Mouse (Mus musculus): ENCODE data around the gene Exo1. TPM values are rescaled to one million over a fixed set of nuclear protein-coding genes. Genes with fewer than 3 reads are reported as not detected.

The Exo1 gene
- 10.8 and 13.6 TPM in 2 replicates for polyA plus RNA-seq (2015; fragmentation: Nextera tagmentation; extraction: Ambion mirVana)

GRCm38 (mm10) chr1:175880453-175881296 is at the start of gene Exo1:
Exo1 (plus strand) TSS chr1:175880581.
- no peaks in the 10 kb centered on the region for H3K27me3 ChIP-seq (ENCODE audit: insufficient read depth, low read length)
- ATAC-seq: peak; percentile 98
- peak; percentile 91 for DNase-seq
- H3K4me1 ChIP-seq (ENCODE audit: insufficient read depth): peaks cover 4% of the 10 kb centered on the region; the same call in 1 of the 2 replicates
- no peaks in the 10 kb centered on the region for H3K9me3 ChIP-seq (ENCODE audit: low read length)
- peak within 1 kb of the TSS; percentile 83 for H3K4me2 ChIP-seq (ENCODE audit: low read depth, low read length)
- peak within 1 kb of the TSS; percentile 68 for H3K9ac ChIP-seq (replicated peaks)
- H3K4me3 ChIP-seq (ENCODE audit: low read depth, low read length): peak within 1 kb of the TSS; percentile 74
- under 1% methylated on average over 66 of the region's 66 CpGs for WGBS (ENCODE audit: insufficient replicate concordance)
- TF ChIP-seq EP300 (IDR thresholded peaks at IDR 0.05; ENCODE audit: low read depth) (no peak), CTCF (IDR thresholded peaks at IDR 0.05; ENCODE audit: low read depth) (no peak)
- H3K27ac ChIP-seq (ENCODE audit: low read depth): peak within 1 kb of the TSS; percentile 85
- peaks cover 6% of the 10 kb centered on the region; the same call in 1 of the 2 replicates for H3K36me3 ChIP-seq (replicated peaks; ENCODE audit: insufficient read depth, low read length)

GRCm38 (mm10) chr1:175855515-175855914 is 24.9 kb upstream of the Exo1 start:
- no peaks in the 10 kb centered on the region for H3K4me1 ChIP-seq (ENCODE audit: insufficient read depth)
- no peak overlapping the region for H3K27ac ChIP-seq (ENCODE audit: low read depth)
- H3K36me3 ChIP-seq (replicated peaks; ENCODE audit: insufficient read depth, low read length): no peaks in the 10 kb centered on the region
- DNase-seq: no peak
- H3K4me3 ChIP-seq (ENCODE audit: low read depth, low read length): no peak overlapping the region
- no peak overlapping the region for H3K4me2 ChIP-seq (ENCODE audit: low read depth, low read length)
- no peak for ATAC-seq
- WGBS (ENCODE audit: insufficient replicate concordance): 91% methylated on average over 1 of the region's 1 CpGs
- H3K9ac ChIP-seq (replicated peaks): no peak overlapping the region
- no peak for TF ChIP-seq CTCF (IDR thresholded peaks at IDR 0.05; ENCODE audit: low read depth)
- no peak for TF ChIP-seq EP300 (IDR thresholded peaks at IDR 0.05; ENCODE audit: low read depth)
- H3K27me3 ChIP-seq (ENCODE audit: insufficient read depth, low read length): no peaks in the 10 kb centered on the region
- H3K9me3 ChIP-seq (ENCODE audit: low read length): no peaks in the 10 kb centered on the region; the same call in 1 of the 2 replicates

- Histone ChIP-seq H3K9me3 (ENCODE audit: low read length) (no peaks in the 10 kb centered on the region), H3K36me3 (replicated peaks; ENCODE audit: insufficient read depth, low read length) (no peaks in the 10 kb centered on the region), H3K9ac (replicated peaks) (no peak overlapping the region), H3K4me1 (ENCODE audit: insufficient read depth) (no peaks in the 10 kb centered on the region), H3K27me3 (ENCODE audit: insufficient read depth, low read length) (no peaks in the 10 kb centered on the region), H3K27ac (ENCODE audit: low read depth) (no peak overlapping the region), H3K4me3 (ENCODE audit: low read depth, low read length) (no peak overlapping the region), H3K4me2 (ENCODE audit: low read depth, low read length) (no peak overlapping the region)
- WGBS (ENCODE audit: insufficient replicate concordance): 69% methylated on average over 1 of the region's 1 CpGs
- ATAC-seq (no peak), DNase-seq (no peak)
- no peak for TF ChIP-seq EP300 (IDR thresholded peaks at IDR 0.05; ENCODE audit: low read depth)
- no peak for TF ChIP-seq CTCF (IDR thresholded peaks at IDR 0.05; ENCODE audit: low read depth)
Observed at GRCm38 (mm10) chr1:175867050-175867449, 13.3 kb upstream of the Exo1 start.

GRCm38 (mm10) chr1:175867558-175867957 is 12.8 kb upstream of the Exo1 start:
- no peak for DNase-seq
- H3K9ac ChIP-seq (replicated peaks): no peak overlapping the region
- H3K4me1 ChIP-seq (ENCODE audit: insufficient read depth): no peaks in the 10 kb centered on the region
- no peak overlapping the region for H3K4me2 ChIP-seq (ENCODE audit: low read depth, low read length)
- no peak for TF ChIP-seq EP300 (IDR thresholded peaks at IDR 0.05; ENCODE audit: low read depth)
- TF ChIP-seq CTCF (IDR thresholded peaks at IDR 0.05; ENCODE audit: low read depth): peak; percentile 46
- 25% methylated on average over 5 of the region's 5 CpGs for WGBS (ENCODE audit: insufficient replicate concordance)
- no peaks in the 10 kb centered on the region for H3K9me3 ChIP-seq (ENCODE audit: low read length)
- no peak for ATAC-seq
- H3K27me3 ChIP-seq (ENCODE audit: insufficient read depth, low read length): no peaks in the 10 kb centered on the region
- no peak overlapping the region for H3K4me3 ChIP-seq (ENCODE audit: low read depth, low read length)
- no peaks in the 10 kb centered on the region for H3K36me3 ChIP-seq (replicated peaks; ENCODE audit: insufficient read depth, low read length)
- H3K27ac ChIP-seq (ENCODE audit: low read depth): no peak overlapping the region

GRCm38 (mm10) chr1:175870716-175871115 is 9.7 kb upstream of the Exo1 start:
- ATAC-seq: no peak

GRCm38 (mm10) chr1:175872028-175872816 is 8.2 kb upstream of the Exo1 start:
- 84% methylated on average over 6 of the region's 6 CpGs for WGBS (ENCODE audit: insufficient replicate concordance)
- no peak overlapping the region for H3K4me3 ChIP-seq (ENCODE audit: low read depth, low read length)
- no peak overlapping the region for H3K9ac ChIP-seq (replicated peaks)
- H3K4me2 ChIP-seq (ENCODE audit: low read depth, low read length): no peak overlapping the region
- no peaks in the 10 kb centered on the region for H3K9me3 ChIP-seq (ENCODE audit: low read length)
- H3K4me1 ChIP-seq (ENCODE audit: insufficient read depth): no peaks in the 10 kb centered on the region
- no peaks in the 10 kb centered on the region for H3K27me3 ChIP-seq (ENCODE audit: insufficient read depth, low read length)
- ATAC-seq: no peak
- TF ChIP-seq CTCF (IDR thresholded peaks at IDR 0.05; ENCODE audit: low read depth): no peak
- no peak for TF ChIP-seq EP300 (IDR thresholded peaks at IDR 0.05; ENCODE audit: low read depth)
- no peak overlapping the region for H3K27ac ChIP-seq (ENCODE audit: low read depth)
- no peaks in the 10 kb centered on the region for H3K36me3 ChIP-seq (replicated peaks; ENCODE audit: insufficient read depth, low read length)
- no peak for DNase-seq

More at GRCm38 (mm10) chr1:175870716-175871115, 9.7 kb upstream of the Exo1 start:
- H3K4me3 ChIP-seq (ENCODE audit: low read depth, low read length): no peak overlapping the region
- no peak overlapping the region for H3K4me2 ChIP-seq (ENCODE audit: low read depth, low read length)
- H3K27ac ChIP-seq (ENCODE audit: low read depth): no peak overlapping the region
- DNase-seq: no peak
- no peak overlapping the region for H3K9ac ChIP-seq (replicated peaks)
- no peaks in the 10 kb centered on the region for H3K4me1 ChIP-seq (ENCODE audit: insufficient read depth)
- H3K36me3 ChIP-seq (replicated peaks; ENCODE audit: insufficient read depth, low read length): no peaks in the 10 kb centered on the region
- no peak for TF ChIP-seq EP300 (IDR thresholded peaks at IDR 0.05; ENCODE audit: low read depth)
- no peak for TF ChIP-seq CTCF (IDR thresholded peaks at IDR 0.05; ENCODE audit: low read depth)
- no peaks in the 10 kb centered on the region for H3K9me3 ChIP-seq (ENCODE audit: low read length)
- no peaks in the 10 kb centered on the region for H3K27me3 ChIP-seq (ENCODE audit: insufficient read depth, low read length)
- 83% methylated on average over 3 of the region's 3 CpGs for WGBS (ENCODE audit: insufficient replicate concordance)
